In the genomic region with DNA sequence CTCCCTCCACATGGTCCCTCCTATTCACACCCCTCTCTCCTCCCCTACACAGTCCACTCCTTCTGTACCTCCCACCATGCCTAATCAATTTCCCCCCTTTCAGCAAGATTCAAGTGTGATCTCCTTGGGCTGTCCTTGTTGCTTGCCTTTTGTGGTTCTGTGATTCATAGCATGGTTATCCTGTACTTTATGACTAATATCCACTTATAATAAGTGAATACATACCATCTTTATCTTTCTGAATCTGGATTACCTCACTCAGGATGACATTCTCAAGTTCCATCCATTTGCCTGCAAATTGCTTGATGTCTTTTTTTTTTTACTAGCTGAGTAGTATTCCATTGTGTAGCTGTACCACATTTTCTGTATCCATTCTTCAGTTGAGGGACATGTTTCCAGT, we compare ENCODE assay signal across 30 mouse cellular contexts.
"Had no signal": no experiment of that assay in that cellular context is flagged by ENCODE, and none has a peak within 500 bp of the region (broad histone marks: within the 10 kb centered on the region; RNA-seq: fewer than 3 reads in every experiment).

No protein-coding gene starts in this region.

- H3K9me3 ChIP-seq: limb, embryonic 10.5 days; limb, embryonic 12.5 days; limb, embryonic 13.5 days; limb, embryonic 15.5 days; liver, embryonic 12.5 days; liver, embryonic 13.5 days; liver, embryonic 15.5 days; lung, embryonic 15.5 days; megakaryocyte, embryonic 14.5 days; midbrain, embryonic 10.5 days; midbrain, embryonic 12.5 days; midbrain, embryonic 13.5 days; midbrain, embryonic 15.5 days; neural tube, embryonic 12.5 days; neural tube, embryonic 13.5 days had no signal

- H3K4me2 ChIP-seq: limb, embryonic 12.5 days; limb, embryonic 13.5 days; limb, embryonic 15.5 days; liver, embryonic 12.5 days; liver, embryonic 13.5 days; liver, embryonic 15.5 days; lung, embryonic 14.5 days; lung, embryonic 15.5 days; midbrain, embryonic 11.5 days; midbrain, embryonic 12.5 days; midbrain, embryonic 13.5 days; midbrain, embryonic 15.5 days; neural tube, embryonic 12.5 days; neural tube, embryonic 13.5 days had no signal

- ATAC-seq: liver, embryonic 12.5 days; lung, postnatal 0 days; midbrain, embryonic 13.5 days; midbrain, embryonic 15.5 days; midbrain, embryonic 16.5 days had no signal

- H3K4me3 ChIP-seq: limb, embryonic 10.5 days; limb, embryonic 12.5 days; limb, embryonic 13.5 days; limb, embryonic 15.5 days; liver, embryonic 12.5 days; liver, embryonic 13.5 days; liver, embryonic 15.5 days; lung, embryonic 15.5 days; megakaryocyte, embryonic 14.5 days; midbrain, embryonic 10.5 days; midbrain, embryonic 12.5 days; midbrain, embryonic 13.5 days; midbrain, embryonic 15.5 days; myocyte; neural tube, embryonic 12.5 days; neural tube, embryonic 13.5 days had no signal

- H3K4me1 ChIP-seq: limb, embryonic 10.5 days; limb, embryonic 13.5 days; limb, embryonic 15.5 days; liver, embryonic 13.5 days; lung, embryonic 15.5 days; midbrain, embryonic 10.5 days; midbrain, embryonic 12.5 days; midbrain, embryonic 13.5 days; midbrain, embryonic 15.5 days; neural tube, embryonic 12.5 days; neural tube, embryonic 13.5 days had no signal

- H3K27me3 ChIP-seq: limb, embryonic 12.5 days; limb, embryonic 13.5 days; limb, embryonic 15.5 days; liver, embryonic 12.5 days; liver, embryonic 13.5 days; liver, embryonic 15.5 days; lung, embryonic 15.5 days; megakaryocyte, embryonic 14.5 days; midbrain, embryonic 12.5 days; midbrain, embryonic 13.5 days; midbrain, embryonic 15.5 days; neural tube, embryonic 12.5 days; neural tube, embryonic 13.5 days had no signal

- H3K36me3 ChIP-seq: midbrain, embryonic 15.5 days had no signal

- H3K27ac ChIP-seq: limb, embryonic 10.5 days; limb, embryonic 12.5 days; limb, embryonic 13.5 days; limb, embryonic 15.5 days; liver, embryonic 12.5 days; liver, embryonic 13.5 days; liver, embryonic 14.5 days; liver, embryonic 15.5 days; lung, embryonic 15.5 days; macrophage; midbrain, embryonic 10.5 days; midbrain, embryonic 12.5 days; midbrain, embryonic 13.5 days; midbrain, embryonic 15.5 days; neural tube, embryonic 12.5 days; neural tube, embryonic 13.5 days had no signal

- DNase-seq: left cerebral cortex, postnatal 4 days; liver; liver, embryonic 13.5 days; lung, adult 18-20 months; lung, adult 2 months; lung, embryonic 14.5 days; lung, postnatal 10 days; lung, postnatal 36 days; lung, postnatal 4 days; midbrain, embryonic 14.5 days had no signal

- H3K9ac ChIP-seq: limb, embryonic 12.5 days; limb, embryonic 13.5 days; limb, embryonic 15.5 days; liver, embryonic 12.5 days; liver, embryonic 13.5 days; liver, embryonic 14.5 days; liver, embryonic 15.5 days; lung, embryonic 14.5 days; lung, embryonic 15.5 days; midbrain, embryonic 12.5 days; midbrain, embryonic 13.5 days; midbrain, embryonic 15.5 days; neural tube, embryonic 12.5 days; neural tube, embryonic 13.5 days had no signal
